Mouse (Mus musculus) kidney, adult 2 months (tissue): ENCODE results near the gene Gm20814. TPM values are rescaled to one million over a fixed set of nuclear protein-coding genes. Genes with fewer than 3 reads are reported as not detected.
"Not testable (repeated sequence)": the region's sequence is repeated elsewhere in the genome, so short reads cannot be mapped to it uniquely, and the experiment has no call there.

Experiments used
- DNase-seq: peaks from one replicate; pipeline ENCODE4 v3.0.0; 2021
- H3K27ac ChIP-seq: fragments of 200-500 bp; 2 replicates; pipeline ENCODE4 v1.5.1; 2012; ENCODE audit warnings: low read depth, low read length, control low read depth, inconsistent platforms; ENCODE audit not compliant: insufficient read depth
- H3K27me3 ChIP-seq: fragments of 200-500 bp; replicated peaks from 2 replicates; pipeline ENCODE4 v1.6.1; 2012; ENCODE audit warnings: mild to moderate bottlenecking, moderate library complexity, low read length, inconsistent platforms; ENCODE audit not compliant: control insufficient read depth, insufficient read depth
- H3K36me3 ChIP-seq: fragments of 200-500 bp; 2 replicates; pipeline ENCODE4 v1.6.1; 2012; ENCODE audit warnings: mild to moderate bottlenecking, moderate library complexity, low read length, inconsistent platforms; ENCODE audit not compliant: control insufficient read depth, insufficient read depth
- H3K4me1 ChIP-seq: fragments of 200-500 bp; 2 replicates; pipeline ENCODE4 v1.6.1; 2011; ENCODE audit warnings: low read length; ENCODE audit not compliant: control insufficient read depth, insufficient read depth
- H3K4me3 ChIP-seq: fragments of 200-500 bp; 2 replicates; pipeline ENCODE4 v1.5.1; 2011; ENCODE audit warnings: mild to moderate bottlenecking, low read depth, low read length, control low read depth; ENCODE audit not compliant: insufficient read depth
- WGBS: fragments of 180-500 bp; shearing (Covaris S2); methylation state at CpG from one replicate; pipeline ENCODE4 v1.1.7; 2018; 5-methylcytosine and 5-hydroxymethylcytosine counted together
- polyA plus RNA-seq: library from polyadenylated mRNA; depleted of rRNA; stranded (reverse); fragments of >200 nt; gene quantifications from 2 replicates; pipeline ENCODE4 v1.2.3, GENCODE M21; 2012; rRNA removed

Gm20814 gene
- polyA plus RNA-seq, result not detected in 2 replicates

GRCm38 (mm10) chrY:75195556-75195955 is at the start of gene Gm20814:
Gm20814 (plus strand) TSS chrY:75195856.
- 70% methylated on average over 2 of the region's 6 CpGs for WGBS
- DNase-seq, H3K4me3 ChIP-seq, H3K36me3 ChIP-seq, H3K4me1 ChIP-seq, H3K27me3 ChIP-seq, H3K27ac ChIP-seq: not testable (repeated sequence)
